Mouse (Mus musculus): ENCODE measurements around the gene Zfp36l2. TPM values are rescaled to one million over a fixed set of nuclear protein-coding genes. Genes with fewer than 3 reads are reported as not detected.

The Zfp36l2 gene
- polyA plus RNA-seq, 1 experiment from 2014 or later: 5.6 TPM

- no peak for DNase-seq (ENCODE audit: low spot score)
- no peak overlapping the region for H3K27ac ChIP-seq (ENCODE audit: low read depth, low read length)
Observed at GRCm38 (mm10) chr17:84152976-84153786, 34.6 kb downstream of the Zfp36l2 start.

GRCm38 (mm10) chr17:84152206-84152975 lies 35.4 kb downstream of the Zfp36l2 start:
- ATAC-seq: no peak
- Histone ChIP-seq H3K4me2 (ENCODE audit: low read length) (no peak overlapping the region), H3K4me3 (ENCODE audit: low read depth, low read length) (no peak overlapping the region), H3K9ac (ENCODE audit: low read length) (no peak overlapping the region), H3K4me1 (ENCODE audit: control insufficient read depth, insufficient read depth, low read length) (peaks cover 16% of the 10 kb centered on the region), H3K9me3 (replicated peaks; ENCODE audit: control insufficient read depth, low read length) (no peaks in the 10 kb centered on the region), H3K27me3 (replicated peaks; ENCODE audit: control insufficient read depth, insufficient read depth, low read length) (no peaks in the 10 kb centered on the region), H3K27ac (ENCODE audit: low read depth, low read length) (no peak overlapping the region), H3K36me3 (ENCODE audit: control insufficient read depth, insufficient read depth, low read length) (no peaks in the 10 kb centered on the region)
- 35% methylated on average over 6 of the region's 6 CpGs for WGBS
- peak; percentile 32 for DNase-seq (ENCODE audit: low spot score)

More at GRCm38 (mm10) chr17:84152976-84153786, 34.6 kb downstream of the Zfp36l2 start:
- Histone ChIP-seq H3K9ac (ENCODE audit: low read length) (no peak overlapping the region), H3K4me1 (ENCODE audit: control insufficient read depth, insufficient read depth, low read length) (peaks cover 16% of the 10 kb centered on the region), H3K4me2 (ENCODE audit: low read length) (no peak overlapping the region), H3K36me3 (ENCODE audit: control insufficient read depth, insufficient read depth, low read length) (no peaks in the 10 kb centered on the region), H3K4me3 (ENCODE audit: low read depth, low read length) (no peak overlapping the region), H3K9me3 (replicated peaks; ENCODE audit: control insufficient read depth, low read length) (no peaks in the 10 kb centered on the region), H3K27me3 (replicated peaks; ENCODE audit: control insufficient read depth, insufficient read depth, low read length) (no peaks in the 10 kb centered on the region)
- WGBS: 91% methylated on average over 12 of the region's 12 CpGs
- ATAC-seq: no peak

GRCm38 (mm10) chr17:84151306-84151705 lies 36.4 kb downstream of the Zfp36l2 start:
- no peak for ATAC-seq
- H3K4me2 ChIP-seq (ENCODE audit: low read length): no peak overlapping the region
- no peak overlapping the region for H3K4me3 ChIP-seq (ENCODE audit: low read depth, low read length)
- DNase-seq (ENCODE audit: low spot score): no peak
- 87% methylated on average over 6 of the region's 6 CpGs for WGBS
- H3K4me1 ChIP-seq (ENCODE audit: control insufficient read depth, insufficient read depth, low read length): peaks cover 16% of the 10 kb centered on the region
- no peaks in the 10 kb centered on the region for H3K9me3 ChIP-seq (replicated peaks; ENCODE audit: control insufficient read depth, low read length)
- no peak overlapping the region for H3K9ac ChIP-seq (ENCODE audit: low read length)
- H3K27me3 ChIP-seq (replicated peaks; ENCODE audit: control insufficient read depth, insufficient read depth, low read length): no peaks in the 10 kb centered on the region
- H3K27ac ChIP-seq (ENCODE audit: low read depth, low read length): no peak overlapping the region
- H3K36me3 ChIP-seq (ENCODE audit: control insufficient read depth, insufficient read depth, low read length): no peaks in the 10 kb centered on the region

GRCm38 (mm10) chr17:84150291-84150690 lies 37.5 kb downstream of the Zfp36l2 start:
- Histone ChIP-seq H3K4me2 (ENCODE audit: low read length) (no peak overlapping the region), H3K27ac (ENCODE audit: low read depth, low read length) (no peak overlapping the region), H3K4me1 (ENCODE audit: control insufficient read depth, insufficient read depth, low read length) (peaks cover 16% of the 10 kb centered on the region), H3K9me3 (replicated peaks; ENCODE audit: control insufficient read depth, low read length) (no peaks in the 10 kb centered on the region), H3K4me3 (ENCODE audit: low read depth, low read length) (no peak overlapping the region), H3K36me3 (ENCODE audit: control insufficient read depth, insufficient read depth, low read length) (no peaks in the 10 kb centered on the region), H3K9ac (ENCODE audit: low read length) (no peak overlapping the region), H3K27me3 (replicated peaks; ENCODE audit: control insufficient read depth, insufficient read depth, low read length) (no peaks in the 10 kb centered on the region)
- no peak for DNase-seq (ENCODE audit: low spot score)
- 42% methylated on average over 8 of the region's 8 CpGs for WGBS
- ATAC-seq: no peak

- no peaks in the 10 kb centered on the region for H3K27me3 ChIP-seq (replicated peaks; ENCODE audit: control insufficient read depth, insufficient read depth, low read length)
- DNase-seq (ENCODE audit: low spot score): no peak
- WGBS: 43% methylated on average over 5 of the region's 5 CpGs
- H3K36me3 ChIP-seq (ENCODE audit: control insufficient read depth, insufficient read depth, low read length): no peaks in the 10 kb centered on the region
- H3K4me2 ChIP-seq (ENCODE audit: low read length): no peak overlapping the region
- H3K9ac ChIP-seq (ENCODE audit: low read length): no peak overlapping the region
- no peak for ATAC-seq
- no peak overlapping the region for H3K27ac ChIP-seq (ENCODE audit: low read depth, low read length)
- peaks cover 16% of the 10 kb centered on the region for H3K4me1 ChIP-seq (ENCODE audit: control insufficient read depth, insufficient read depth, low read length)
- H3K4me3 ChIP-seq (ENCODE audit: low read depth, low read length): no peak overlapping the region
- no peaks in the 10 kb centered on the region for H3K9me3 ChIP-seq (replicated peaks; ENCODE audit: control insufficient read depth, low read length)
Observed at GRCm38 (mm10) chr17:84149566-84149965, 38.2 kb downstream of the Zfp36l2 start.

- ATAC-seq (peak; percentile 76), DNase-seq (ENCODE audit: low spot score) (peak; percentile 83)
- Histone ChIP-seq H3K9ac (ENCODE audit: low read length) (no peak overlapping the region), H3K4me2 (ENCODE audit: low read length) (no peak overlapping the region), H3K27ac (ENCODE audit: low read depth, low read length) (no peak overlapping the region; the same call in 1 of the 2 replicates), H3K9me3 (replicated peaks; ENCODE audit: control insufficient read depth, low read length) (no peaks in the 10 kb centered on the region), H3K27me3 (replicated peaks; ENCODE audit: control insufficient read depth, insufficient read depth, low read length) (no peaks in the 10 kb centered on the region), H3K4me3 (ENCODE audit: low read depth, low read length) (no peak overlapping the region), H3K4me1 (ENCODE audit: control insufficient read depth, insufficient read depth, low read length) (peaks cover 16% of the 10 kb centered on the region), H3K36me3 (ENCODE audit: control insufficient read depth, insufficient read depth, low read length) (no peaks in the 10 kb centered on the region)
- 26% methylated on average over 11 of the region's 11 CpGs for WGBS
Observed at GRCm38 (mm10) chr17:84148499-84149484, 39.0 kb downstream of the Zfp36l2 start.

- H3K27me3 ChIP-seq (replicated peaks; ENCODE audit: control insufficient read depth, insufficient read depth, low read length): no peaks in the 10 kb centered on the region
Observed at GRCm38 (mm10) chr17:84147183-84148108, 40.3 kb downstream of the Zfp36l2 start.

More at GRCm38 (mm10) chr17:84147183-84148108, 40.3 kb downstream of the Zfp36l2 start:
- H3K27ac ChIP-seq (ENCODE audit: low read depth, low read length): no peak overlapping the region
- H3K36me3 ChIP-seq (ENCODE audit: control insufficient read depth, insufficient read depth, low read length): no peaks in the 10 kb centered on the region
- peaks cover 16% of the 10 kb centered on the region for H3K4me1 ChIP-seq (ENCODE audit: control insufficient read depth, insufficient read depth, low read length)
- WGBS: 55% methylated on average over 11 of the region's 11 CpGs
- H3K9ac ChIP-seq (ENCODE audit: low read length): no peak overlapping the region
- DNase-seq (ENCODE audit: low spot score): no peak
- ATAC-seq: no peak
- H3K4me2 ChIP-seq (ENCODE audit: low read length): no peak overlapping the region
- no peaks in the 10 kb centered on the region for H3K9me3 ChIP-seq (replicated peaks; ENCODE audit: control insufficient read depth, low read length)
- no peak overlapping the region for H3K4me3 ChIP-seq (ENCODE audit: low read depth, low read length)

Data from forebrain, embryonic 14.5 days (tissue).